Mouse (Mus musculus) frontal cortex, postnatal 36 days (tissue): Measurements from ENCODE around the gene Sipa1l3.

ENCODE experiments used
- DNase-seq, 2 experiments: peaks; one replicate each; pipeline ENCODE4 v3.0.0; 2022; ENCODE audit warnings: low spot score in 2 of 2

Sipa1l3 gene

GRCm38 (mm10) chr7:29337766-29338165 is 180.7 kb downstream of the Sipa1l3 start:
- DNase-seq = no peak

GRCm38 (mm10) chr7:29336795-29337319 is 181.6 kb downstream of the Sipa1l3 start:
- DNase-seq = no peak

- no peak for DNase-seq
Observed at GRCm38 (mm10) chr7:29335841-29336671, 182.4 kb downstream of the Sipa1l3 start.

- DNase-seq = no peak
Observed at GRCm38 (mm10) chr7:29335276-29335675, 183.2 kb downstream of the Sipa1l3 start.

- no peak for DNase-seq
Observed at GRCm38 (mm10) chr7:29334156-29334555, 184.3 kb downstream of the Sipa1l3 start.

- no peak for DNase-seq
Observed at GRCm38 (mm10) chr7:29328984-29329383, 189.5 kb downstream of the Sipa1l3 start.

- no peak for DNase-seq
Observed at GRCm38 (mm10) chr7:29327087-29327486, 191.4 kb downstream of the Sipa1l3 start.

- DNase-seq = no peak
Observed at GRCm38 (mm10) chr7:29319337-29320307, 198.8 kb downstream of the Sipa1l3 start.

- DNase-seq = peak in 1 of 2 experiments; percentile 61
Observed at GRCm38 (mm10) chr7:29318115-29318911, 200.1 kb downstream of the Sipa1l3 start.

- peak in 1 of 2 experiments; percentile 60 for DNase-seq
Observed at GRCm38 (mm10) chr7:29317558-29317957, 200.9 kb downstream of the Sipa1l3 start.

GRCm38 (mm10) chr7:29316976-29317375 is 201.5 kb downstream of the Sipa1l3 start:
- peak in 1 of 2 experiments; percentile 75 for DNase-seq

- DNase-seq = peak; percentile 53 to 58
Observed at GRCm38 (mm10) chr7:29316137-29316734, 202.2 kb downstream of the Sipa1l3 start.

- peak; percentile 67 to 81 for DNase-seq
Observed at GRCm38 (mm10) chr7:29314844-29315628, 203.4 kb downstream of the Sipa1l3 start.

GRCm38 (mm10) chr7:29313572-29314261 is 204.7 kb downstream of the Sipa1l3 start:
- no peak for DNase-seq

GRCm38 (mm10) chr7:29313051-29313450 is 205.4 kb downstream of the Sipa1l3 start:
- peak; percentile 68 to 69 for DNase-seq

- no peak for DNase-seq
Observed at GRCm38 (mm10) chr7:29309749-29310148, 208.7 kb downstream of the Sipa1l3 start.

GRCm38 (mm10) chr7:29309221-29309721 is 209.2 kb downstream of the Sipa1l3 start:
- DNase-seq = peak; percentile 65 to 66

- DNase-seq = peak; percentile 93
Observed at GRCm38 (mm10) chr7:29307350-29308104, 210.9 kb downstream of the Sipa1l3 start.
